In genomic region chr7:45708221-45708761, GRCm38 (mm10) we compare ENCODE assay signal across 9 mouse cellular contexts. TPM values are rescaled to one million over a fixed set of nuclear protein-coding genes. Genes with fewer than 3 reads are reported as not detected.
DNase-seq lines count a peak whose midpoint lies in the region; ATAC-seq and TF ChIP-seq lines count a peak whose summit lies in the region.
"Had no signal": no experiment of that assay in that cellular context is flagged by ENCODE, and none has a peak within 500 bp of the region (broad histone marks: within the 10 kb centered on the region; RNA-seq: fewer than 3 reads in every experiment).

No protein-coding gene starts in this region.

- peak; percentile 11 for ATAC-seq in intestine, embryonic 15.5 days
- ATAC-seq in erythroid progenitor cell, adult 5-6 weeks (replicated peaks; ENCODE audit: low FRiP score, poor library complexity, severe bottlenecking), result no peak

- 28% methylated on average over 13 of the region's 13 CpGs for WGBS in intestine, embryonic 15.5 days

- peaks cover 0 to 38% of the 10 kb centered on the region in 2 experiments; a peak in 2 of 4 replicates for H3K4me1 ChIP-seq in CH12.LX (ENCODE audit: control insufficient read depth in 1 of 2, insufficient read depth in 2 of 2)
- peaks cover 68% of the 10 kb centered on the region for H3K4me1 ChIP-seq in intestine, embryonic 15.5 days (replicated peaks)

- no peaks in the 10 kb centered on the region for H3K9me3 ChIP-seq in CH12.LX (replicated peaks; ENCODE audit: low read length)
- H3K9me3 ChIP-seq in intestine, embryonic 15.5 days, result no peaks in the 10 kb centered on the region

- H3K9ac ChIP-seq in CH12.LX (ENCODE audit: insufficient read depth, low read depth), result peak overlapping the region; percentile 50
- H3K9ac ChIP-seq in intestine, embryonic 15.5 days, result no peak overlapping the region

- peak overlapping the region; percentile 17 to 77 (median 53) for H3K4me3 ChIP-seq in CH12.LX (replicated peaks in 1 of 3; ENCODE audit: low read depth in 2 of 3, low read length in 2 of 3, poor library complexity in 1 of 3)
- H3K4me3 ChIP-seq in intestine, embryonic 15.5 days (replicated peaks), result no peak overlapping the region

- peak overlapping the region; percentile 91 for H3K4me2 ChIP-seq in CH12.LX (ENCODE audit: insufficient read depth, low read depth, poor library complexity, severe bottlenecking)
- H3K4me2 ChIP-seq in intestine, embryonic 15.5 days (replicated peaks), result peak overlapping the region; percentile 99

- dilution Hi-C loops in CH12.LX (cut with MboI; ENCODE audit: extremely low pct_ligation_motif_present, extremely low pct_unique_long_range_greater_than_20kb, low sequenced_read_pairs), result no loop called here

- H3K36me3 ChIP-seq in CH12.LX (replicated peaks in 1 of 2; ENCODE audit: control insufficient read depth in 1 of 2, insufficient read depth in 1 of 2, low read length in 1 of 2), result peaks cover 31 to 46% of the 10 kb centered on the region in 2 experiments
- H3K36me3 ChIP-seq in intestine, embryonic 15.5 days, result peaks cover 23% of the 10 kb centered on the region

- H3K79me2 ChIP-seq in CH12.LX (replicated peaks; ENCODE audit: control insufficient read depth, extremely low read depth, insufficient read depth, poor library complexity, severe bottlenecking), result no peaks in the 10 kb centered on the region

- TF ChIP-seq POLR2A in CH12.LX (IDR thresholded peaks at IDR 0.05; ENCODE audit: low read depth, low read length), result no peak

- TF ChIP-seq EP300 in CH12.LX (IDR thresholded peaks at IDR 0.05; ENCODE audit: low read length), result no peak

- TF ChIP-seq RAD21 in CH12.LX (IDR thresholded peaks at IDR 0.05; ENCODE audit: low read depth, low read length), result no peak

- peak overlapping the region; percentile 87 for H3K27ac ChIP-seq in CH12.LX (ENCODE audit: insufficient read depth, low read depth)
- H3K27ac ChIP-seq in intestine, embryonic 15.5 days, result peak overlapping the region; percentile 83

- no peak for DNase-seq in CH12.LX (ENCODE audit: extremely low read depth)
- DNase-seq in MEL-GATA-1-ER (ENCODE audit: extremely low read depth, low read depth), result peak; percentile 32
- DNase-seq in gastrocnemius, adult 8-10 months (ENCODE audit: low spot score in 2 of 2), result peak; percentile 58 to 67
- DNase-seq in lung, postnatal 10 days, result peak; percentile 43
- DNase-seq in ovary, postnatal 10 days (ENCODE audit: low spot score), result no peak
- DNase-seq in urinary bladder, postnatal 14 days (ENCODE audit: low spot score), result no peak

- H3K27me3 ChIP-seq in CH12.LX (replicated peaks), result no peaks in the 10 kb centered on the region
- no peaks in the 10 kb centered on the region for H3K27me3 ChIP-seq in intestine, embryonic 15.5 days (replicated peaks)

- in situ Hi-C loops in CH12.LX (cut with MboI; ENCODE audit: low pct_ligation_motif_present, low pct_unique_long_range_greater_than_20kb, low sequenced_read_pairs), result no loop called here

- TF ChIP-seq CTCF in CH12.LX (conservative IDR thresholded peaks at IDR 0.05 in 1 of 2, IDR thresholded peaks at IDR 0.05 in 1 of 2; ENCODE audit: low read depth in 2 of 2, low read length in 2 of 2), result no peak

TF ChIP-seq in CH12.LX, 34 proteins besides CTCF, POLR2A, EP300 and RAD21:
- TF ChIP-seq PAX5 (IDR thresholded peaks at IDR 0.05; ENCODE audit: low read length) (no peak), JUND (conservative IDR thresholded peaks at IDR 0.05; ENCODE audit: low read depth, low read length) (0 out of 2 replicates have a peak, but pooled peaks have one; percentile 4), UBTF (IDR thresholded peaks at IDR 0.05; ENCODE audit: low read depth, low read length) (0 out of 2 replicates have a peak, but pooled peaks have one; percentile 26)
TF ChIP-seq in CH12.LX: peak in this region for 2.

RNA-seq across cellular contexts. Expression of gene Dbp, which starts 3.4 kb away (rescaled TPM):
- total RNA-seq in CH12.LX (2012; rRNA removed) (7.9 and 8.5 TPM in 2 replicates), CH12.LX (2014; rRNA removed) (11.0 and 12.4 TPM in 2 replicates)
- polyA plus RNA-seq in CH12.LX (2012; ENCODE audit: insufficient read length, low read depth), result 7.2 and 10.4 TPM in 2 replicates
- 100 to 1,000 TPM in 3 of 4 experiments, 10 to 100 TPM in 1; 69.5 to 173 (median 143) TPM for total RNA-seq in gastrocnemius, adult 8-10 months (2022)
- 3.1 and 3.4 TPM in 2 replicates for polyA plus RNA-seq in intestine, embryonic 15.5 days (2015; fragmentation: Nextera tagmentation; extraction: Ambion mirVana)
- total RNA-seq in erythroid progenitor cell, adult 5-6 weeks (2015; ENCODE audit: low replicate concordance), result 1.3 and 2.5 TPM in 2 replicates
- 1.7 and 2.6 TPM in 2 replicates for total RNA-seq in erythroid progenitor cell, adult 5-6 weeks (2017; ENCODE audit: low replicate concordance)

RNA-seq across cellular contexts. Expression of gene Rpl18, which starts 7.0 kb away (rescaled TPM):
- total RNA-seq in CH12.LX (2012; rRNA removed) (3,614 and 3,766 TPM in 2 replicates), CH12.LX (2014; rRNA removed) (3,153 and 3,204 TPM in 2 replicates)
- polyA plus RNA-seq in CH12.LX (2012; ENCODE audit: insufficient read length, low read depth), result 2,393 and 2,438 TPM in 2 replicates
- total RNA-seq in gastrocnemius, adult 8-10 months (2022), result 100 to 1,000 TPM; 479 to 609 (median 594) TPM
- polyA plus RNA-seq in intestine, embryonic 15.5 days (2015; fragmentation: Nextera tagmentation; extraction: Ambion mirVana), result 1,110 and 1,134 TPM in 2 replicates
- total RNA-seq in erythroid progenitor cell, adult 5-6 weeks (2015; ENCODE audit: low replicate concordance), result 522 and 544 TPM in 2 replicates
- 281 and 297 TPM in 2 replicates for total RNA-seq in erythroid progenitor cell, adult 5-6 weeks (2017; ENCODE audit: low replicate concordance)

RNA-seq across cellular contexts. Expression of gene Car11, which starts 8.6 kb away (rescaled TPM):
- total RNA-seq in CH12.LX (2012; rRNA removed) (0.25 TPM in 1 of 2 replicates, not detected in the other), CH12.LX (2014; rRNA removed) (not detected in 2 replicates)
- 0.61 TPM in 1 of 2 replicates, not detected in the other for polyA plus RNA-seq in CH12.LX (2012; ENCODE audit: insufficient read length, low read depth)
- 10 to 100 TPM; 14.3 to 18.2 (median 16.1) TPM for total RNA-seq in gastrocnemius, adult 8-10 months (2022)
- polyA plus RNA-seq in intestine, embryonic 15.5 days (2015; fragmentation: Nextera tagmentation; extraction: Ambion mirVana), result 5.5 and 6.4 TPM in 2 replicates
- total RNA-seq in erythroid progenitor cell, adult 5-6 weeks (2015; ENCODE audit: low replicate concordance), result not detected in 2 replicates
- total RNA-seq in erythroid progenitor cell, adult 5-6 weeks (2017; ENCODE audit: low replicate concordance), result not detected in 2 replicates
- total RNA-seq: common myeloid progenitor, adult 5-6 weeks had no signal

RNA-seq across cellular contexts. Expression of gene Sphk2, which starts 9.5 kb away (rescaled TPM):
- total RNA-seq in CH12.LX (2012; rRNA removed) (16.6 and 19.2 TPM in 2 replicates), CH12.LX (2014; rRNA removed) (7.3 and 9.4 TPM in 2 replicates)
- 21.8 and 22.4 TPM in 2 replicates for polyA plus RNA-seq in CH12.LX (2012; ENCODE audit: insufficient read length, low read depth)
- total RNA-seq in gastrocnemius, adult 8-10 months (2022), result 10 to 100 TPM; 10.6 to 15.0 (median 13.0) TPM
- polyA plus RNA-seq in intestine, embryonic 15.5 days (2015; fragmentation: Nextera tagmentation; extraction: Ambion mirVana), result 38.1 and 41.6 TPM in 2 replicates
- 9.6 and 12.6 TPM in 2 replicates for total RNA-seq in erythroid progenitor cell, adult 5-6 weeks (2015; ENCODE audit: low replicate concordance)
- total RNA-seq in erythroid progenitor cell, adult 5-6 weeks (2017; ENCODE audit: low replicate concordance), result 4.8 and 9.4 TPM in 2 replicates

RNA-seq across cellular contexts. Expression of gene Fam83e, which starts 12.7 kb away (rescaled TPM):
- 1.3 and 1.4 TPM in 2 replicates for total RNA-seq in CH12.LX (2012; rRNA removed)
- total RNA-seq in CH12.LX (2014; rRNA removed), result 0.13 and 0.39 TPM in 2 replicates
- 0.40 and 0.74 TPM in 2 replicates for polyA plus RNA-seq in CH12.LX (2012; ENCODE audit: insufficient read length, low read depth)
- total RNA-seq in gastrocnemius, adult 8-10 months (2022), result under 1 TPM in 2 of 4 experiments, not detected in 2; 0.10 to 0.38 TPM
- polyA plus RNA-seq in intestine, embryonic 15.5 days (2015; fragmentation: Nextera tagmentation; extraction: Ambion mirVana), result 19.7 and 22.4 TPM in 2 replicates
- total RNA-seq in erythroid progenitor cell, adult 5-6 weeks (2015; ENCODE audit: low replicate concordance), result not detected in 2 replicates
- total RNA-seq in erythroid progenitor cell, adult 5-6 weeks (2017; ENCODE audit: low replicate concordance), result not detected in 2 replicates

Comparison
In these comparisons a context has a peak if more than half of its experiments do, and no peak if none do; other contexts are left out.
1. DNase-seq: peak in MEL-GATA-1-ER (single experiment), gastrocnemius, adult 8-10 months (2 of 2) and lung, postnatal 10 days (single experiment); none in CH12.LX (single experiment), ovary, postnatal 10 days (single experiment) and urinary bladder, postnatal 14 days (single experiment).
2. RNA of gene Dbp, which starts 3.4 kb away (total RNA-seq): 69.5 to 173 TPM in gastrocnemius, adult 8-10 months; 7.9 to 12.4 TPM in CH12.LX and 1.3 to 2.6 TPM in erythroid progenitor cell, adult 5-6 weeks; every median in the first group is over 4 times any median in the second.
3. RNA of gene Rpl18, which starts 7.0 kb away (total RNA-seq): 3,153 to 3,766 TPM in CH12.LX; 479 to 609 TPM in gastrocnemius, adult 8-10 months and 281 to 544 TPM in erythroid progenitor cell, adult 5-6 weeks; every median in the first group is over 4 times any median in the second.
4. RNA of gene Car11, which starts 8.6 kb away (total RNA-seq): 14.3 to 18.2 TPM in gastrocnemius, adult 8-10 months; 0.25 TPM in CH12.LX and not detected in erythroid progenitor cell, adult 5-6 weeks; every median in the first group is over 10 times any median in the second.